Mouse (Mus musculus) mesoderm, embryonic 11.5 days (tissue): ENCODE measurements at regions not wholly inside any gene's neighbourhood (a gene's known extent, or its start where the extent isn't known, plus 50 kb on each side); places are given as distances from the start of the nearest gene placed in this dataset.

Experiments
- DNase-seq: peaks from one replicate; pipeline ENCODE4 v3.0.0-alpha.2; 2012; ENCODE audit warnings: low read depth, low spot score

- no peak for DNase-seq
Measured at GRCm38 (mm10) chr6:71012436-71012822, 56.1 kb downstream of the Foxi3 start.

- peak; percentile 77 for DNase-seq
Measured at GRCm38 (mm10) chr6:71012823-71013461, 56.6 kb downstream of the Foxi3 start.

- DNase-seq, result no peak
Measured at GRCm38 (mm10) chr6:71016388-71016787, 60.1 kb downstream of the Foxi3 start.

- DNase-seq, result no peak
Measured at GRCm38 (mm10) chr6:71021353-71021752, 65.0 kb downstream of the Foxi3 start.

- DNase-seq, result no peak
Measured at GRCm38 (mm10) chr6:71025472-71025871, 69.1 kb downstream of the Foxi3 start.

GRCm38 (mm10) chr6:71029663-71030062 lies 73.3 kb downstream of the Foxi3 start:
- DNase-seq, result no peak

- DNase-seq, result no peak
Measured at GRCm38 (mm10) chr6:71030541-71030940, 74.2 kb downstream of the Foxi3 start.

GRCm38 (mm10) chr6:71044241-71044640 lies 87.9 kb downstream of the Foxi3 start:
- no peak for DNase-seq

GRCm38 (mm10) chr6:71045261-71045660 lies 88.9 kb downstream of the Foxi3 start:
- no peak for DNase-seq

GRCm38 (mm10) chr6:71048199-71049094 lies 92.1 kb downstream of the Foxi3 start:
- peak; percentile 50 for DNase-seq

GRCm38 (mm10) chr6:71050248-71050647 lies 93.9 kb downstream of the Foxi3 start:
- DNase-seq, result no peak

GRCm38 (mm10) chr6:71050754-71051213 lies 93.5 kb downstream of the Thnsl2 start:
- no peak for DNase-seq

GRCm38 (mm10) chr6:71057209-71057858 lies 86.9 kb downstream of the Thnsl2 start:
- no peak for DNase-seq

- no peak for DNase-seq
Measured at GRCm38 (mm10) chr6:71060116-71060515, 84.1 kb downstream of the Thnsl2 start.

GRCm38 (mm10) chr6:71062980-71063379 lies 81.3 kb downstream of the Thnsl2 start:
- DNase-seq, result no peak

- DNase-seq, result no peak
Measured at GRCm38 (mm10) chr6:71065428-71065827, 78.8 kb downstream of the Thnsl2 start.

GRCm38 (mm10) chr6:71069229-71069628 lies 75.0 kb downstream of the Thnsl2 start:
- no peak for DNase-seq

- DNase-seq, result no peak
Measured at GRCm38 (mm10) chr6:71074789-71075191, 69.4 kb downstream of the Thnsl2 start.
